Mouse (Mus musculus): ENCODE measurements around the gene Smap2.

GRCm38 (mm10) chr4:121008071-121008745, 8.8 kb downstream of the Smap2 start:
- no peak for TF ChIP-seq CTCF (IDR thresholded peaks at IDR 0.05; ENCODE audit: low read depth, low read length)
- TF ChIP-seq POLR2A (IDR thresholded peaks at IDR 0.05; ENCODE audit: extremely low read depth, insufficient read depth, low read length) = no peak

Data from liver, adult 2 months (tissue).